Mouse (Mus musculus): Measurements from ENCODE around the gene Hal.

The Hal gene

DNA sequence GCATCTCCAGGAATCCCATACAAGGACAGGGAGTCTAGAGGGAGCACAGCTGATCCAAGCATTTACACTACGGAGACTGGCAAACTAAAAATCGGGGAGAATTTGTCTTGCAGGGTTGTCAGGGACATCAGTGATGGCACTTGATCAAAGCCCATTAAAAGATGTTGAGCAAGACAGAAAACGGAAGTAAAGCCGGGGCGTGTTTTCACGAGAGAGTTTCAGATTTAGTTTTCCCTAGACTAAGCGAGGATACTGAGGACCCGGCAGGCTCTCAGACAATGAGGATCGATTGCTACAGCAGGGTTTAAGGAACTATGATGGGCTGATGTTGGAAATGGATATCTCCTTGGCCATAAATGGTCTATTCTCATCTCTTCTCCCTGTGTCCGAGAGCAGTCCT is 78.5 kb downstream of the Hal start:
- DNase-seq (ENCODE audit: low spot score in 2 of 2) = no peak

GRCm38 (mm10) chr10:93567841-93568566 is 79.4 kb downstream of the Hal start:
- no peak for DNase-seq (ENCODE audit: low spot score in 2 of 2)

- no peak for DNase-seq (ENCODE audit: low spot score in 2 of 2)
Observed at GRCm38 (mm10) chr10:93568671-93569070, 80.1 kb downstream of the Hal start.
